Mouse (Mus musculus) neural tube, embryonic 10.5 days (tissue): ENCODE measurements around the gene Olfr1373.

Source experiments
- DNase-seq: peaks from one replicate; pipeline ENCODE4 v3.0.0-alpha.2; 2017; ENCODE audit warnings: low spot score; ENCODE audit errors: extremely low spot score

The Olfr1373 gene

DNA sequence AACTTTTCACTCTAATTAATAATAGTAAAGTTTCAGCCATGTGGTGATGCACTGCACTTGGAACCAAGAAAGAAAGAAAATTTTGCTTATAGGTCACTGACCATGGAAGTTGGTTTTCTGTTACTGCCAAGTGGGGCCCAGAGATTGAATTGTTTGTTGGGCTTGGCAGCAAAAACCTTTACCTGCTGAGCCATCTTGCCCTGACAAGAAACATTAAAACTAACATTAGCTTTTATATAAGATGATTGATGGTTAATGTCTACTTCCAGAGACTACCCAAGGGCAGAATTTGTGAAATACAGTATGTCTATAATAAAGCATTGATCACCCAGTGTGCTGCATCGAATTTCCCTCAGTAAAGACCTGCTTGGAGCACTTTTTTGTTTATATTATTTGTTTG is 38.9 kb downstream of the Olfr1373 start:
- DNase-seq = no peak

DNA sequence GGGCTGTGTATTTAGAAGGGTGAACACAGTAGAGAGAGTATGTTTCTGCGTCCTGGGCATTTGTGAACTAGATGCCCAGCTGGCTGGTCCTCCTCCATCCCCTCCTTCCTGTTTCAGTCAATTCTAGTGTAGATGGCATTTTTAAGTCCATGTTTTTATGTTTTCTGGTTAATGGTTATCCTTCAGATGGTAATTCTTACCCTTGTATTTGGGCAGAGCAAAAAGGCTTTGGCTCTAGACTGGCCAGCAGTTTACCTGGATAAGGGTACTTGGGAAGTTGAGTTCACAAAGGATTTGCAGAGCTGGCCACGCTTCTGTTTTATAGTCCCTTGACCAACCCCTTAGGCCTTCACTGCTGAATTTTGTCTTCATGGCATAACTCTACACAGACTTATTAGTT is 39.3 kb downstream of the Olfr1373 start:
- no peak for DNase-seq

DNA sequence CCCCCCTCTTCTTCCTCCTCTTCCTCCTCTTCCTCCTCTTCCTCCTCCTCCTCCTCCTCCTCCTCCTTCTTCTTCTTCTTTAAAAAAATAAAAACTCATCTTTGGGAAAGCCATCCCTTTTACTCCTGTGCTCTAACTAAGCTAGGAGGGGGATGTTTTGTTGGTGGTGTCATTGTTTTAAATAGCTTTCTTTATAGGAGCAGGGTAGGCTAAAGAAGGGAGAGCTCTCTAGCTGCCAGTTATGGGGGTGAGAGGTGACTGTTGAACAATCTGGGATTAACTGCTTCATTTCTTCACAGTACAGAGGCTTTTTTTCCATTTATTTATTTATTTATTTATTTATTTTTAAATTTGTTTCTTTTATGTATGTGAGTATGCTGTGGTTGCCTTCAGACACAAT is 39.8 kb downstream of the Olfr1373 start:
- DNase-seq = no peak

DNA sequence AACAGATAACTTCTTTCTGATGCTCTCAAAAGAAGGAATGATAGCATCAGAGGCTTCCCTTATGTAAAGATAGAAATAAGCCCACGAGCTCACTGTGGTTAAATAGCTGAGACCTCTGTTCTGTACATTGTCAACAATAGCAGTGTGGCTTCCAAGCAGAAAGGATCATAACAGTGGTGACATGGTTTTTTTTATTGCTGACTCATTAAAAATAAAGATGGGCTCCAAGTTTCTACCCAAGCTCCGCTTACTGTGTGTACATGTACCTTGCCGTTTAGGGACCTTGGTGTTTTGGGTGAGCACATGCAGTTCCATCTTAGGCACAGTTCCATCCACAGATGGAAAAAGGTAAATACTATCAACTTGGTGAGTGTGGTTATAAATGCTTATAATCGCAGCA is 42.4 kb downstream of the Olfr1373 start:
- no peak for DNase-seq

DNA sequence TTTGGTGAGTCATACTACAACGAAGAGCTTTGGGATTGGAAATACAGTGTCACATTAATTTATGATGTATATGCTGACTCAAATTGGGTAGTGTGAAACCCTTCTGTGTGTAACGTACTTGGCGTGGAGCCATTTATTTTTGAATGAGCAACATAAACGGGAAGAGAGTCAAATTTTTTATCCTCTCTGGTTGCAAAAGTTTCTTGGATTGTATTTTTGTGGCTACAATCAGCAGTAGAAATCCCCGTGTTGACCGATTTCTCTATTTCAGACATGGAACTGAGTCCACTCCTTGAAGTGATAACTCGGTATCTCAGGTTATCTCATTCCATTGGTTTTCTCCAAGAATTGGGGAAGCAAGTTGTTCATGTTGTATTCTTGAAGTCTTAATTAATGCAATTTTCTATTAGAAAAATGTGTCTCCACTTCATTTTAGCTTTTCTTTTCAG is 45.5 kb downstream of the Olfr1373 start:
- no peak for DNase-seq

DNA sequence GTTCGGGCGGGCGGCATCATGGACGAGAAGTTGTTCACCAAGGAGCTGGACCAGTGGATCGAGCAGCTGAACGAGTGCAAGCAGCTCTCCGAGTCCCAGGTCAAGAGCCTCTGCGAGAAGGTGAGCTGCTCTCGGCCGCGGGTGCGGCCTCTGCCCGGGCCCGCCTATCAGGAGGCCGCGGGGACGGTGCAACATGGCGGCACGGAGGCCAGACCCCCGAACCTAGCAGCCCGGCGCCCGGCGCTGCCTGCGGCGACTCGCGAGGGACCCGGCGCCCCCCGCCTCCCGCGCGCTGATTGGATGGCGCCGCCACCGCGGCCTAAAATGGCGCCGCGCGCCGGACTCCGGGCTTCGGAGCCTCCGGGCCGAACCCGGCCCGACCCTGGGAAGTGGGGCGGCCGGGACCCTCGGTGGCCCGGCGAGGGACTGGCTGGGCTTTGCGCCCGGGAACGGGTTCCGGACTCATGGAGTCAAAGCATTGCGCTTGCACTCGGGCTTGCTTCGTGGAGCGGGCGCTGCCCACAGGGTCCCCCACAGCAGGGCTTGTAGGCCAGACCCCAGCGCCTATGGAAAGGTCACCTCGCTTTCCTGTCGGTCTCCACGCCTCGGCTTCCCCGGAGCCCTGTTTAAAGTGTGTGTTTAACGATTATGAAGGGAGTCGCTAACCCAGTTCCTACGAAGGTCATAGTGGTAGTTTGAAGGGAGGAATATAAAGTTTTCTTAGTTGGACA is 46.1 kb downstream of the Olfr1373 start:
- peak; percentile 85 for DNase-seq

DNA sequence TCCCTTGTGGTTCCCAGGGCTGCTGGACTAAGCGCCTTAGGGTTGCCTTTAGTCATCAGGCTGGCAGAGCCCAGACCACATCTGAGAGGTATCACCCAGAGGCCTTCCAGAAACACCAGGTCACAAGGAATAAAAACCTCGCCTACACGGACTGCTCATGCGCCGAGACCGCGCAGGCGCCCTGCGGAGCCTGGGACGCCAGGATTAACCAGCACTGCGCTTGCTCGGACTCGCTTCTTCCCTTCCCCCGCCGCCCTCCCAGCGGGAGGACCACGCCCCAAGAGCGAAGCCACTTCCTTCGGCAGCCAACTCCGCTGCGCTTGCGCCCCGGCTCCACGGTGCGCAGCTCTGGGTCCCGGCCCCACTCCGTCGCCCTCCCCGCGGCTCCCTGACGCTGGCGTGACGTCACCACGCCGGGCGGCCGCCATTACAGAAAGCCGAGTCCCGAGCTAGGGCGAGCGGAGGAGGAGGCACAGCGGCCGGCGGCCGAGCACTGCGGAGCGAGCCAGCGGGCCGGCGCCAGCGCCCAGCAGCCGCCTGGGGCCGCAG is 46.9 kb downstream of the Olfr1373 start, which contains the start of gene Ppp2ca:
Gene Ppp2ca, plus strand, starts transcription at position 284 of the 549 bp plus-strand sequence.
- peak; percentile 97 for DNase-seq

DNA sequence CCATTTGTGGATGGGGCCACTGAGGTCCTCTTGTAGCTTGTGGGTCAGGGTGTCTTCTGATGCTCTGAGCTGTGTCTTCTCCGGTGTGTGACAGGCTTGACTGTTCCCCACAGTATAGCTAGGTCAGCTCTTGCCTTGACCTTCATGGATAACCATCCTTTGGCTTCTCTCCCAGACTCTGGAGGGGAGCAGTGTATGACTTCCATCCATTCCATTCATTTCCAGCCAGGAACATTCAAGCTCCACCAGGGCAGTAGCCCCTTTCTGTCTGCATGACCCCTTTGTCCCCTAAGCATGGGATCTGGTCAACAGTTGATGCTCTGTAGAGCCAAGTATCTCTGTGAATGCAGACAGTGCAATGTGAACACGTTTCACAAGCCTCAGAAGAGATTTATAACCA is 47.7 kb downstream of the Olfr1373 start:
- DNase-seq = no peak

DNA sequence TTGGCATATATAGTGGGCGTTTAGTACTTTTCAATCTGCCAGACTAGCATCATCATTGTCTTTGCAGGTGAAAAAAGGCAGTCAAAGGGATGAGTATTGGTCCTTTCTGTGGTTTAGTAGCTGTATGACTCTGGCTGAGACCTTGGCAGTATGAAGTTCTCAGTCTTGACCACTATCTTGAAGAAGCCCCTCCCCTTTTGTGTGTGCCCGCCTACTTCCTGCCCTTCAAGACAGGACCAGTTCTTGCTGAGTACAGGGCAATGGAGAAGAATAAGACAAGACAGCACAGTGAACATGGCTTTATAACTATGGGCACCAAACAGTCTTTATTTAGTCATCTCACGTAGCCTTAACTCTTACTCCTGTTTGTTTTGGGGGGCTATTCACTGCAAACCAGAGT is 48.3 kb downstream of the Olfr1373 start:
- no peak for DNase-seq
